Mouse (Mus musculus): ENCODE measurements around the gene Dpf3. TPM values are rescaled to one million over a fixed set of nuclear protein-coding genes. Genes with fewer than 3 reads are reported as not detected.

The Dpf3 gene
- total and polyA plus RNA-seq, 2 experiments from 2014 or later: 8.1 to 15.3 TPM

DNA sequence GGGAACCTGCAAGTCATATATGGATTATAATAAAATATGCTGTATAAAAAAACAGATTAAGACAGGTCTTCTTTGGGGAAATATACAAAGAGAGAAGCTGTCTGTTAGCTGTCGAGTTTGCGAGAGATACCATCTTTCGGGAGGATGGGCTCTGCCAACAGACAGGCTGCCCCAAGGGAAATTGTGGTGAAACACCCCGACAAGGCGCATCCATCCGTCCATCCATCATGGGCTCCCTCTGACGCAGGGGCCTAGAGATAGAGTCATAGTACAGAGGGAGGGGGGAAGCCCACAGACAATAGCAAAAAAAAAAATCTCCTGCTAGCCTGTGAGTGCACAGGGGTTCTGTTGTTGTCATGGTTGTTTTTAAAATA, 149.8 kb downstream of the Dpf3 start:
- Histone ChIP-seq H3K9ac (peak overlapping the region; percentile 6), H3K36me3 (ENCODE audit: insufficient read depth) (no peaks in the 10 kb centered on the region), H3K27me3 (ENCODE audit: insufficient read depth, low read length) (no peaks in the 10 kb centered on the region), H3K9me3 (ENCODE audit: low read length) (no peaks in the 10 kb centered on the region), H3K27ac (ENCODE audit: low read depth, low read length) (peak overlapping the region; percentile 22; the same call in 1 of the 2 replicates), H3K4me3 (ENCODE audit: low read depth, low read length) (no peak overlapping the region), H3K4me2 (ENCODE audit: low read depth) (0 out of 2 replicates have a peak overlapping the region, but pooled peaks have one; percentile 5), H3K4me1 (ENCODE audit: insufficient read depth) (peaks cover 15% of the 10 kb centered on the region)
- TF ChIP-seq CTCF (IDR thresholded peaks at IDR 0.05; ENCODE audit: low read depth): no peak
- no peak for ATAC-seq
- WGBS: 33% methylated on average over 7 of the region's 7 CpGs
- DNase-seq: no peak

DNA sequence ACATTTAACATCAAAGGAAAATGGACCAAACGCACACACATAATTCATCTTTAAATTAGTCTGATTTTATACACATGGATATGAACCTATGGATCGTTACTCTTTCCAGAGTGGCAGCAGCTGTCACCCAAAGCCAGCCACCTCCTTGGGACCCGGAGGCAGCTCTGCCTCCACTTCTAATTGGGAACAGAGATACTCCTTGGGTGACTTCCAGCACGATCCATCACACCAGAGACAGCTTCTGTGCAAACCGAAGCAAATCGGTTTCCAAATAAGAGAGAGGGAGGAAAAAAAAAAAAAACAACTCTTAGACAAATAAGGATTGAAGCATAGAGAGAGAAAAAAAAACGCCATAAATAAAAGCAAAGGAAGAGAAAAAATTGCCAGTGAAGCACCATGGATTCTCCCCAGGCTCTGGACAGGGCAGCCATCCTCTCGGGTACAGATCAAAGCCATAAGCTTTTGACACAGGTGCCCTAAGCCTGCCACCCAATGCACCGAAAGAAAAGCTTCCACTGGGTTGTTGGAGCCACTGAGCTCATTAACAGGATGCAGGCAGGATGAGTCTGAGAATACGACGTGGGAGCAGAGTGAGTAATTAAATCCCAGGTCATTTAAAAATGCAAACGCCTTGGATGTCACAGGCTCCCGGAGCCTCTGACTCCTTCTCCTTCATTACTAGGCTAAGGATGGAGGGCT, 150.3 kb downstream of the Dpf3 start:
- H3K4me3 ChIP-seq (ENCODE audit: low read depth, low read length): no peak overlapping the region
- no peaks in the 10 kb centered on the region for H3K9me3 ChIP-seq (ENCODE audit: low read length)
- peak overlapping the region; percentile 6 for H3K9ac ChIP-seq
- no peaks in the 10 kb centered on the region for H3K36me3 ChIP-seq (ENCODE audit: insufficient read depth)
- peaks cover 15% of the 10 kb centered on the region for H3K4me1 ChIP-seq (ENCODE audit: insufficient read depth)
- H3K4me2 ChIP-seq (ENCODE audit: low read depth): 0 out of 2 replicates have a peak overlapping the region, but pooled peaks have one; percentile 5
- peak overlapping the region; percentile 22; the same call in 1 of the 2 replicates for H3K27ac ChIP-seq (ENCODE audit: low read depth, low read length)
- ATAC-seq (peak; percentile 40), DNase-seq (no peak)
- TF ChIP-seq CTCF (IDR thresholded peaks at IDR 0.05; ENCODE audit: low read depth): no peak
- no peaks in the 10 kb centered on the region for H3K27me3 ChIP-seq (ENCODE audit: insufficient read depth, low read length)
- 13% methylated on average over 13 of the region's 13 CpGs for WGBS

DNA sequence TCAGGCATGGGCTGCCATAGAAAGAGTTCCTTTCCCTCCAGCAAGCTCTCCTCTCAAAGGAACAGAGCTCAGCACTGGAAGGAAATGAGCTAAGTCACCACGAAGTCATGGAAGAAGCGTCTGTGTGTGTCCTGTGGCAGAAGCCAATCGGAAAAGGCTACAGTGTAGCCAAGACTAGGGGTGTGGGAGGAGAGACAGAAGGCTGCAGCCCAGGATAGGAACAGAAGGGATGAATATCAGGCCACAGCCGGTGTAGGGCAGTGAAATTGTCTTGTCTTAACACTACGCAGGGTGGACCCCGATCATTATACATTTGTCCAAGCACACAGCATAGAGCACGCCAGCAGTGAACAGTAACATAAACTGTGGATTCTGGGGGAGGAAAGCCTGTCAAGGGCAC, 157.5 kb downstream of the Dpf3 start:
- TF ChIP-seq CTCF (IDR thresholded peaks at IDR 0.05; ENCODE audit: low read depth): no peak
- no peaks in the 10 kb centered on the region for H3K27me3 ChIP-seq (ENCODE audit: insufficient read depth, low read length)
- no peak overlapping the region for H3K4me3 ChIP-seq (ENCODE audit: low read depth, low read length)
- no peak overlapping the region for H3K4me2 ChIP-seq (ENCODE audit: low read depth)
- no peak overlapping the region for H3K27ac ChIP-seq (ENCODE audit: low read depth, low read length)
- DNase-seq: no peak
- peaks cover 3% of the 10 kb centered on the region; the same call in 1 of the 2 replicates for H3K4me1 ChIP-seq (ENCODE audit: insufficient read depth)
- no peak overlapping the region for H3K9ac ChIP-seq
- no peaks in the 10 kb centered on the region for H3K36me3 ChIP-seq (ENCODE audit: insufficient read depth)
- H3K9me3 ChIP-seq (ENCODE audit: low read length): no peaks in the 10 kb centered on the region
- WGBS: 81% methylated on average over 7 of the region's 7 CpGs
- no peak for ATAC-seq

GRCm38 (mm10) chr12:83328899-83329298, 158.6 kb downstream of the Dpf3 start:
- Histone ChIP-seq H3K9ac (no peak overlapping the region), H3K4me2 (ENCODE audit: low read depth) (no peak overlapping the region), H3K4me3 (ENCODE audit: low read depth, low read length) (no peak overlapping the region), H3K27ac (ENCODE audit: low read depth, low read length) (no peak overlapping the region), H3K9me3 (ENCODE audit: low read length) (no peaks in the 10 kb centered on the region), H3K4me1 (ENCODE audit: insufficient read depth) (peaks cover 3% of the 10 kb centered on the region; the same call in 1 of the 2 replicates), H3K36me3 (ENCODE audit: insufficient read depth) (no peaks in the 10 kb centered on the region), H3K27me3 (ENCODE audit: insufficient read depth, low read length) (no peaks in the 10 kb centered on the region)
- no peak for ATAC-seq
- no peak for TF ChIP-seq CTCF (IDR thresholded peaks at IDR 0.05; ENCODE audit: low read depth)
- 59% methylated on average over 13 of the region's 13 CpGs for WGBS
- DNase-seq: no peak

DNA sequence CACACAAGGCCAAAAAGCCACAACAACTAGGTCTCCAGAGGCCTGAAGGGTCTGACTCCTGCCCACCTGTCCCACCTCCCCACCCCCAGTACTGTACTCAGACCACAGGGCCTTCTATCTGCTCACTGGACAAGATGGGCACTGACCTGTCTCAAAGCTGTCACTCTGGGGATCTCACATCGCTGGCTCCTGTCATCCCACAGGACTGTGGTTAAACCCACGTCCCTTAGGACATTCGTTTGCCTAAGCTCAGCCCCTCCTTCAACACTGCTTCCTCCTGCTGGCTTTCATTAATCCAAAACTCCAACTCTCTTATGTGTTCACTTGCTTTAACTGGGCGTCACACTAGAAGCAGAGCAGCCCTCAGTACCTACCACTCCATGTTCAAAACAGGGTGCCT, 159.0 kb downstream of the Dpf3 start:
- 56% methylated on average over 4 of the region's 4 CpGs for WGBS
- Histone ChIP-seq H3K4me1 (ENCODE audit: insufficient read depth) (peaks cover 3% of the 10 kb centered on the region; the same call in 1 of the 2 replicates), H3K4me2 (ENCODE audit: low read depth) (no peak overlapping the region), H3K9ac (no peak overlapping the region), H3K9me3 (ENCODE audit: low read length) (no peaks in the 10 kb centered on the region), H3K4me3 (ENCODE audit: low read depth, low read length) (no peak overlapping the region), H3K36me3 (ENCODE audit: insufficient read depth) (no peaks in the 10 kb centered on the region), H3K27me3 (ENCODE audit: insufficient read depth, low read length) (no peaks in the 10 kb centered on the region), H3K27ac (ENCODE audit: low read depth, low read length) (no peak overlapping the region)
- no peak for DNase-seq
- ATAC-seq: no peak
- TF ChIP-seq CTCF (IDR thresholded peaks at IDR 0.05; ENCODE audit: low read depth): no peak

DNA sequence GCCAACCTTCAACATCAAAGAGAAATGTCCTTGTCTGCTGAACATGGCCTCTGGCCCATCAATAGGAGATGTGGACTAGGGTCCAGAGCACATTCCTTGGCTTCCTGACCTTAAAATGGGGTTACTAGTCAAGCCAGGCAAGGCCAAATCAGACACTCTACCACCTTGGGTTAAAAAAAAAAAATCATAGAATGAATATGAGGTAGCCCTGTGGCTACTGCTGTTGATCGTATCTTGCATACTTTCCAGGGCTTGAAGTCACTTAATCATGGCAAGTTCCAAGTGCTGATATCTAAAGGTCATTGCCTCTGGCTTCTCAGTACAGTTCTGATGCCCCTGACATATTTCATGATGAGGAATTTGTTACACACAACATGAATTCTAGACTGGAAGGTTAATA, 160.1 kb downstream of the Dpf3 start:
- Histone ChIP-seq H3K4me2 (ENCODE audit: low read depth) (no peak overlapping the region), H3K4me3 (ENCODE audit: low read depth, low read length) (no peak overlapping the region), H3K9ac (no peak overlapping the region), H3K27me3 (ENCODE audit: insufficient read depth, low read length) (no peaks in the 10 kb centered on the region), H3K4me1 (ENCODE audit: insufficient read depth) (peaks cover 3% of the 10 kb centered on the region; the same call in 1 of the 2 replicates), H3K36me3 (ENCODE audit: insufficient read depth) (no peaks in the 10 kb centered on the region), H3K27ac (ENCODE audit: low read depth, low read length) (no peak overlapping the region), H3K9me3 (ENCODE audit: low read length) (no peaks in the 10 kb centered on the region)
- 96% methylated on average over 1 of the region's 1 CpGs for WGBS
- no peak for DNase-seq
- ATAC-seq: no peak
- TF ChIP-seq CTCF (IDR thresholded peaks at IDR 0.05; ENCODE audit: low read depth): no peak

DNA sequence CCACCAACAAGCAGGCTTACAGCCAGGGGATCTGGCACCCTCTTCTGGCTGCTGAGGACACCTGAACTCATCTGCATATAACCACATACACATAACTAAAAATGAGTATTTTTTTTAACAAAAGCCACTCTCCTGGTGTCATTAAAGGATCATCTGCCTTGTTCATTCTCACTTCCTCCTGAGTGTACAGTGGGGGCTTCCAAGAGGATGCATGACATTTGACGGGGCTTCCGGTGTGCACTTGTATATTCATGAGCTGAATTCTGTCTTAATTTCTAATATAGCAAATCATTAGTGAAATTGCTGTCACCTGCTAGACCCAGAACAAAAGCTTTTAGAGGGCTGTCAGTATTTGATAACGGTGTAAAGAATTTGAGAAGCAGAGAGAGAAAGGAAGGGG, 166.8 kb downstream of the Dpf3 start:
- Histone ChIP-seq H3K4me2 (ENCODE audit: low read depth) (no peak overlapping the region), H3K4me3 (ENCODE audit: low read depth, low read length) (no peak overlapping the region), H3K27me3 (ENCODE audit: insufficient read depth, low read length) (no peaks in the 10 kb centered on the region), H3K9ac (no peak overlapping the region), H3K27ac (ENCODE audit: low read depth, low read length) (no peak overlapping the region), H3K4me1 (ENCODE audit: insufficient read depth) (no peaks in the 10 kb centered on the region), H3K9me3 (ENCODE audit: low read length) (no peaks in the 10 kb centered on the region), H3K36me3 (ENCODE audit: insufficient read depth) (no peaks in the 10 kb centered on the region)
- TF ChIP-seq CTCF (IDR thresholded peaks at IDR 0.05; ENCODE audit: low read depth): 0 out of 2 replicates have a peak, but pooled peaks have one; percentile 17
- ATAC-seq (peak; percentile 69; the same call in 1 of the 2 replicates), DNase-seq (no peak)
- 54% methylated on average over 3 of the region's 3 CpGs for WGBS
